Comparison of ENCODE assay signal across 11 mouse cellular contexts in the genomic region with DNA sequence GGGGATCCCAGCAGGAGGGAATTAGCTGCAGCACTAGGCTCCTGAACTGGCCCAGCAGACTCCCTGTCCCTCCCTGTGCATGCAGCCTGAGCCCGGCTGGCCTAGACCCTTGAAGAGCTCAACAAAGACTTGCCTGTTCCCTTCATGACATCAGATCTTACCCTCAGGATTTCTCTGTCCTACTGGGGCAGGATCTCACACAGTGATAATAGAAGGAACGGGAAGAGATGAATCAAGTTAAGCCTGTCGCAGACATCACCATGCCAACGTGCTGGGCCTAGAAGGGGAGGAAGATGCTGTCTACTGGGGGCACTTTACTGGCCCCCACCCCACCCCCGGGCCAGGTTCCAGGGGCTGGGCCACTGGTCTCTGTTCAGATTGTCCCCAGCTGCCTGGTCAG. TPM values are rescaled to one million over a fixed set of nuclear protein-coding genes. Genes with fewer than 3 reads are reported as not detected.
A peak's percentile ranks its signal among the peaks of the same experiment; 100 is the strongest.
DNase-seq lines count a peak whose midpoint lies in the region; ATAC-seq and TF ChIP-seq lines count a peak whose summit lies in the region.
"Had no signal": no experiment of that assay in that cellular context is flagged by ENCODE, and none has a peak within 500 bp of the region (broad histone marks: within the 10 kb centered on the region; RNA-seq: fewer than 3 reads in every experiment).

No protein-coding gene starts in this region.

- H3K27me3 ChIP-seq in lung, embryonic 14.5 days (ENCODE audit: insufficient read depth, low read length), result no peaks in the 10 kb centered on the region
- no peaks in the 10 kb centered on the region for H3K27me3 ChIP-seq in lung, postnatal 0 days (replicated peaks; ENCODE audit: insufficient read depth, low read length)
- H3K27me3 ChIP-seq in forebrain, embryonic 14.5 days (replicated peaks; ENCODE audit: control insufficient read depth, insufficient read depth, low read length), result no peaks in the 10 kb centered on the region
- H3K27me3 ChIP-seq in limb, embryonic 12.5 days, result no peaks in the 10 kb centered on the region
- H3K27me3 ChIP-seq: heart, embryonic 15.5 days; limb, embryonic 15.5 days had no signal

- TF ChIP-seq EP300 in lung, postnatal 0 days (IDR thresholded peaks at IDR 0.05), result no peak

- no peak overlapping the region for H3K27ac ChIP-seq in lung, embryonic 14.5 days (ENCODE audit: low read depth)
- H3K27ac ChIP-seq in lung, postnatal 0 days (ENCODE audit: low read length), result no peak overlapping the region
- H3K27ac ChIP-seq in forebrain, embryonic 14.5 days (ENCODE audit: low read depth, low read length), result no peak overlapping the region
- H3K27ac ChIP-seq in limb, embryonic 12.5 days, result no peak overlapping the region
- H3K27ac ChIP-seq: heart, embryonic 15.5 days; limb, embryonic 15.5 days had no signal

- DNase-seq in lung, embryonic 14.5 days, result no peak
- DNase-seq in lung, postnatal 0 days (ENCODE audit: low spot score), result no peak
- DNase-seq in forebrain, embryonic 14.5 days (ENCODE audit: low spot score), result peak; percentile 41
- DNase-seq in retina, postnatal 1 day, result peak; percentile 85
- DNase-seq in testis, postnatal 10 days (ENCODE audit: low spot score), result no peak
- no peak for DNase-seq in spleen, postnatal 14 days (ENCODE audit: low spot score in 2 of 2)
- DNase-seq in urinary bladder, postnatal 10 days (ENCODE audit: low spot score), result no peak
- DNase-seq: cerebellum, adult 8-10 months had no signal

- 0 out of 2 replicates have a peak, but pooled peaks have one; percentile 9 for ATAC-seq in lung, embryonic 14.5 days (ENCODE audit: insufficient read depth)
- no peak for ATAC-seq in lung, postnatal 0 days
- peak; percentile 43; the same call in 1 of the 2 replicates for ATAC-seq in forebrain, embryonic 14.5 days
- ATAC-seq in limb, embryonic 12.5 days (ENCODE audit: insufficient number of reproducible peaks, insufficient read depth, low FRiP score, low TSS enrichment, low read depth), result peak; percentile 30; the same call in 1 of the 2 replicates

- H3K4me3 ChIP-seq in lung, embryonic 14.5 days (ENCODE audit: low read depth, low read length), result no peak overlapping the region
- H3K4me3 ChIP-seq in lung, postnatal 0 days (ENCODE audit: low read depth, low read length), result no peak overlapping the region
- no peak overlapping the region for H3K4me3 ChIP-seq in forebrain, embryonic 14.5 days (ENCODE audit: low read depth, low read length)
- no peak overlapping the region for H3K4me3 ChIP-seq in limb, embryonic 12.5 days (replicated peaks)
- H3K4me3 ChIP-seq: heart, embryonic 15.5 days; limb, embryonic 15.5 days had no signal

- no peak overlapping the region for H3K9ac ChIP-seq in lung, embryonic 14.5 days
- H3K9ac ChIP-seq in lung, postnatal 0 days (replicated peaks; ENCODE audit: low read depth), result no peak overlapping the region
- H3K9ac ChIP-seq in forebrain, embryonic 14.5 days (ENCODE audit: low read length), result no peak overlapping the region
- H3K9ac ChIP-seq in limb, embryonic 12.5 days (replicated peaks), result no peak overlapping the region
- H3K9ac ChIP-seq: heart, embryonic 15.5 days; limb, embryonic 15.5 days had no signal

- 48% methylated on average over 5 of the region's 5 CpGs for WGBS in lung, embryonic 14.5 days
- WGBS in lung, postnatal 0 days, result 38% methylated on average over 5 of the region's 5 CpGs
- 16% methylated on average over 5 of the region's 5 CpGs for WGBS in forebrain, embryonic 14.5 days
- 47% methylated on average over 5 of the region's 5 CpGs for WGBS in limb, embryonic 12.5 days

- no peak overlapping the region for H3K4me2 ChIP-seq in lung, embryonic 14.5 days
- no peak overlapping the region for H3K4me2 ChIP-seq in lung, postnatal 0 days (replicated peaks; ENCODE audit: low read depth, low read length)
- H3K4me2 ChIP-seq in forebrain, embryonic 14.5 days (ENCODE audit: low read length), result no peak overlapping the region
- H3K4me2 ChIP-seq in limb, embryonic 12.5 days, result no peak overlapping the region
- H3K4me2 ChIP-seq: heart, embryonic 15.5 days; limb, embryonic 15.5 days had no signal

- no peaks in the 10 kb centered on the region for H3K9me3 ChIP-seq in lung, embryonic 14.5 days (ENCODE audit: low read depth, low read length)
- no peaks in the 10 kb centered on the region for H3K9me3 ChIP-seq in lung, postnatal 0 days (ENCODE audit: low read length)
- H3K9me3 ChIP-seq in forebrain, embryonic 14.5 days (replicated peaks; ENCODE audit: control insufficient read depth, low read length), result no peaks in the 10 kb centered on the region
- H3K9me3 ChIP-seq in limb, embryonic 12.5 days, result no peaks in the 10 kb centered on the region
- H3K9me3 ChIP-seq: heart, embryonic 15.5 days; limb, embryonic 15.5 days had no signal

- TF ChIP-seq CTCF in lung, embryonic 14.5 days (IDR thresholded peaks at IDR 0.05; ENCODE audit: low read depth), result no peak
- no peak for TF ChIP-seq CTCF in lung, postnatal 0 days (IDR thresholded peaks at IDR 0.05)

- H3K4me1 ChIP-seq in lung, embryonic 14.5 days (ENCODE audit: insufficient read depth), result peaks cover 10% of the 10 kb centered on the region
- H3K4me1 ChIP-seq in lung, postnatal 0 days (ENCODE audit: insufficient read depth, low read depth, low read length), result 0 out of 2 replicates have a peak, but pooled peaks cover 3% of the 10 kb centered on the region
- peaks cover 6% of the 10 kb centered on the region; the same call in 1 of the 2 replicates for H3K4me1 ChIP-seq in forebrain, embryonic 14.5 days (ENCODE audit: control insufficient read depth, insufficient read depth, low read length)
- H3K4me1 ChIP-seq in limb, embryonic 12.5 days (replicated peaks), result peaks cover 8% of the 10 kb centered on the region
- H3K4me1 ChIP-seq: limb, embryonic 15.5 days had no signal

- no peaks in the 10 kb centered on the region for H3K36me3 ChIP-seq in lung, embryonic 14.5 days (ENCODE audit: insufficient read depth)
- H3K36me3 ChIP-seq in lung, postnatal 0 days (ENCODE audit: insufficient read depth, low read length), result no peaks in the 10 kb centered on the region
- no peaks in the 10 kb centered on the region for H3K36me3 ChIP-seq in forebrain, embryonic 14.5 days (ENCODE audit: control insufficient read depth, insufficient read depth, low read length)
- H3K36me3 ChIP-seq in limb, embryonic 12.5 days, result no peaks in the 10 kb centered on the region
- H3K36me3 ChIP-seq: heart, embryonic 15.5 days; limb, embryonic 15.5 days had no signal

RNA-seq across cellular contexts. Expression of a gene that starts 53.1 kb away (rescaled TPM):
- polyA plus RNA-seq in lung, embryonic 14.5 days (2014; fragmentation: Nextera tagmentation; extraction: Ambion mirVana), result 14.9 and 17.9 TPM in 2 replicates
- polyA plus RNA-seq in lung, postnatal 0 days (2015; fragmentation: Nextera tagmentation; extraction: Ambion mirVana), result 15.3 and 16.7 TPM in 2 replicates
- polyA plus RNA-seq in forebrain, embryonic 14.5 days (2014; fragmentation: Nextera tagmentation; extraction: Ambion mirVana), result 131 and 182 TPM in 2 replicates
- polyA plus RNA-seq in limb, embryonic 12.5 days (2016; fragmentation: Nextera tagmentation; extraction: Ambion mirVana), result 6.9 and 7.4 TPM in 2 replicates

Comparison
In these comparisons a context has a peak if more than half of its experiments do, and no peak if none do; other contexts are left out.
1. DNase-seq: peak in forebrain, embryonic 14.5 days (single experiment) and retina, postnatal 1 day (single experiment); none in lung, embryonic 14.5 days (single experiment), lung, postnatal 0 days (single experiment), testis, postnatal 10 days (single experiment), spleen, postnatal 14 days (0 of 2) and urinary bladder, postnatal 10 days (single experiment).